Mouse (Mus musculus): ENCODE data around the gene P3h1.

The P3h1 gene

DNA sequence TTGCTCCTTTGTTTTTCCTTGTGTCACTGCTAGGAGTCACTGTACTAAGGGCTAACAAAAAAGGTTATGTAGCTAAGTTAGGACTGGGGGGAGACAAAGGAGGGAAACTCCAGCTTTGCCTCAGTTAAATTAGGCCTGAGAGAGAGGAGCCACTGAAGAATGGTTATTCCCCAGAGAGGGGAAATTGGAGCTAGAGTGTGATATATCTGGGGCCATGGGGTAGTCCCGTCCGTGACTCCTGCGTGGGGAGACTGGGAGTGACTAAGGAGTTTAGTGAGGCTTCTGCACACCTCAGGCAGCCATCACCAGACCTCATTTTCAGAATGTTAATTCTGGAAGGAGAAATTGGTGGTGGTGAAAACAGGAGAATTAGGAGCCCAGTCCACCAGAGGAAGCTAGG lies 1.6 kb downstream of the P3h1 start:
- CTCF ChIA-PET: no interaction called here

DNA sequence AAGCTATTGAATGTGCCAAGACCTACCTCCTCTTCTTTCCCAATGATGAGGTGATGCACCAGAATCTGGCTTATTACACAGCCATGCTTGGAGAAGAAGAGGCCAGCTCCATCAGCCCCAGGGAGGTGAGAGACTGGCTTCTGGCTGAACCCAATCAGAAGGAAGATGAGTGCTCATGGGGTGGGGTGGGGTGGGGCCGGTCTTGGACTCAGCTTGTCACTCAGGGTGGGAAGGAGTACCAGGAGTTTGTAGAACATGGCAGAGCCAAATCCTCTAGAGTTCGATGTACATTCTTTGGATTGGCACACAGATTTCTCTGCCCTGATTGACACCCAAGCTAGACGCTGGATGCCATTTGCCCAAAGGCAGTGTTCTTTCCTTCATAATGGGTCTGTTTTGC lies 5.9 kb downstream of the P3h1 start:
- CTCF ChIA-PET: interaction anchor here (0.9 to 1.1 kb wide), 2 partner anchors 21 to 101 kb away, joined by 4 to 5 read pairs; partner anchors contain the start of gene Tmem269

DNA sequence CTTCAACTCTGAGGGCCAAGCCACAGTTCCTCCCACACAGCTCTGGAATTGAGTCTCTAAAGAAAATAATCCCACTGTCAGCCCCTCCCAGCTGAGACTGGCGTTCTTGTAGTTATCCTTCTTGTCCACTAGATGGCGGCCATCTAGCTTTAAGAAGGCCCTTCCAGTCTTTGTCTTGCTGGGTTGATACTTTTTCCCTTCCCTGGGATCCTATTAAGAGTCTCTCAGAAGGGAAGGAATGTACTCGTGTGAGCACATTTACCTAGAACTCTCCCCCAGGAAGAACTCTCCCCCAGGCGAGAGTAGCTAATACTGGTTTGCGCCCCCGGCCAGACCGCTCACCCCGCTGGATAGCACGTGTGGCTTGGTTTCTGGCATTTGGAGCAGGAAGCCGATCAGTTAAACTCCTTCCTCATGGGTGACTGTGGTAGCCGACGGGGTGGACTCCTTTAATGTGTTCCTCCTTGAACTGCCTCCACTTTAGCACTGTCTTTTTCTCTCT lies 6.5 kb downstream of the P3h1 start:
- CTCF ChIA-PET: interaction anchor here (0.9 to 1.1 kb wide), 2 partner anchors 22 to 100 kb away, joined by 4 to 5 read pairs; partner anchors contain the start of gene Tmem269

DNA sequence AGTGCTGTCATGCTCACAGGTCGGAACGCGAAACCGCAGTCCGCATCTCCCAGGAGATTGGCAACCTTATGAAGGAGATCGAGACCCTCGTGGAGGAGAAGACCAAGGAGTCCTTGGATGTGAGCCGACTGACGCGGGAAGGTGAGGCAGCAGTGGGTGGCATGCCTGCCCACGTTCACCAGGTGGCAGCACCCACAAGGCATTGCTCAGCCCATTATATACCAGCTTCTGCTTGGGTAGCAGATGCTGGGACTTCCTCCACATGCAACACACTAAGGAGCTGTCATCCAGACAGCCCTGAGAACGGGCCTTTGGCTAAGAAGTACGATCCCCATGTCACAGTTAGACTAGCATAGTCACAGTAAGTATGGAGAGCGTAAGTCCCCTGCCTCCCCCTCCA lies 8.9 kb downstream of the P3h1 start:
- CTCF ChIA-PET: no interaction called here

DNA sequence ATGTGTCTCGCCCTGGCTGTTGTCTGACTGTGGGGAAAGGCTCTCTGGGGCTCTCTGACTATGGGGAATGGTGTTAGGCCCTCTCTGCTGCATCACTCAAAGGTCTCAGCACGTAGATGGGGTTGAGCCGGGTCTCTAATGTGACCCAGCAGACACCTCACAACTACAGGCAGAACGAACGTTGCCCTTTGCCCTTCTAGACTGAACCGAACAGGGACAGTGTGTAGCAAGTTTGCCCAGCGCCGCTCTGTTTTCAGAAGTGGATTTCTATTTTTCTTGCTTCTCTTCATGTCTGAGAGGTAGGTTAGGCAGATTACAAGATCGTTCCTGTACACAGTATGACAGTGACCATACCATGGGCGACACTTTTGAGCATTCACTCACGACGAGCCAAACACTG lies 9.9 kb downstream of the P3h1 start:
- CTCF ChIA-PET: no interaction called here

DNA sequence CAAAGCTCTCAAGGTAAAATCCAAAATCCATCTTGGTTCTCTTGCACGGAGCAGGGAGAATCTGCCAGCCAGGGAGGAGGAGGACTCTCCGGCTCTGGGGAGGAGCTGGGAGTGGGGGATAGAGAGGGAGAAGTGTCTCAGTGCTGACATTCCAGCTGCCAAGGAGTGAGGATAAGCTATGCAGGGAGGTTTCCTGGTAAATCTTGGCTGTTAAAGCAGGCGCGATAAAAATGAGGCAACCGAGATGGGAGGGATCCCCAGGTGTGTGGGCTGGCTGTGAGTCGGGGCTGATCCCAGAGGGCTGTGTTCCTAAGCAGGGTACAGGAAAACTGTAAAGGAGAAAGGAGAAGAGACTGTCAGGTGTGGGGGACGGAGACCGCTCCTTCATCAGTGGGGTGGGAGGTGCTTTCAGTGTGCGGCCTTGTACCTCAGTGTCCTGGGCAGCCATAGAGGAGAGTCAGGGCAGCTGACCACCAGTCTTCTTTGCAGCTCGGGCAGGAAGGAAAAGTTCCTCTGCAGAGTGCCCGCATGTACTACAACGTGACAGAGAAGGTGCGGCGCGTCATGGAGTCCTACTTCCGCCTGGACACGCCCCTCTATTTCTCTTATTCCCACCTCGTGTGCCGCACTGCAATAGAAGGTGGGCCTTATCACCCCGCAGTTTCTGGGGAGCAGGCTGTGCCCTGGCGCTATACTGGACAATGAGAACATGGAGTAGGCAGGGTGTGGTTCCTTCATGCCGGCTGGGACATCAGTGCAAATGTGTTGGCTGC lies 11.9 kb downstream of the P3h1 start:
- CTCF ChIA-PET: no interaction called here

DNA sequence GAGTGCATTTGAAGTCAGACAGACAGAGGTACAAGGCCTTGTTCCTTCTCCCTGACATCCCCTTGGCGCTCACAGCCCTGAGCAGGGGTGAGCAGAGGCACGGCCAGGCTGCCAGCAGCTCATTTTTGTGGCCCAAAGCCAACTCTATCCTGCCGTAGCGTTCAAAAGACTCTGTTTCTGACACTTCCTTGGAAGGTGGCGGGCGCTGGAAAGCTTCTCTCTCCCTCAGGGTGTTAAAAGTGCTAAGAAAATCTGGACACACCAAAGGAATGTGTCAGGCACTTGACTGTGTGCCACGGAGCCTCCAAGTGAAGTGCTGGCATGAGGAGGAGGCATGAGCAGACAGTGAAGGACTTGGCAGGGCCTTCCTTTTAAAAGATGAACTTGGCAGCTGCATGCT lies 12.8 kb downstream of the P3h1 start:
- CTCF ChIA-PET: no interaction called here

DNA sequence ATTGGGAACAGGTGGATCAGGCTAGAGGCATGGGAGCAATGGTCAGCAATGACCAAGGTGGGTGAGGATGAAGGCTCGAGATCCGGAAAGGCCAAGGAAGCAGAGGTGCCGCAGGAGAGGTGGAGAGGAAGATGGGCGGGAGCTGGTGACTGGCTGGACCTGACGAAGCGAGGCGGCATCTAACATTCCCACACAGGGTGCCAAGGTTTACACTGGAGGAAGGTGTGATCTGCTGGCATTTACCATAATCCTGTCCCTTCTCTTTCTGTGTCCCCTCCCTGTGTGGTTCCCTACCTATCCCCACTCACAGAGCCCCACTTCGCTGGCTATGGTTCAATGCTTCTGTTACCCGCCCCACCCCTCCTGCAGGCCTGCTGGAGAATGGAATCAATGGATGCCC lies 13.2 kb downstream of the P3h1 start:
- CTCF ChIA-PET: no interaction called here

DNA sequence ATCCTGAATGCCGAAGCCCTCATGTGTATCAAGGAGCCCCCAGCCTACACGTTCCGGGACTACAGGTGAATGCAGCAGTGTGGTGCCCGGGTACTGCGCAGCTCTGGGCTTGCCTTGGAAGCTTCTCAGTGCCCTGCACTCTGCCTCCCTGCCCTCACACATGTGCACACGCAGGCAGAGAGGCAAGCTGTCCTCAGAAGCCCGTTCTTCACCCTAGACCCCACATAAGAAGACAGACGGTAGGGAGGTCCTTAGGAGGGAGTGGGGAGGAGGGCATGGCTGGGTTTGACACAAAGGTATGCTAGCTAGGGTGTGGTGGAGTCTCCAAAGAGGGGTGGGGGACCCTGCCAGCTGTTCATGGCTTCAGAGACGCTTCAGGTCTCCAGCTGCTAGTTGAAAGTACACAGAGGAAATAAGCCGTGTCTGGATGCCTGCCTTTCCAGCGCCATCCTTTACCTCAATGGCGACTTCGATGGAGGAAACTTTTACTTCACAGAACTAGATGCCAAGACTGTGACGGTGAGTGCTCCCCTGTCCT lies 14.0 kb downstream of the P3h1 start:
- CTCF ChIA-PET: no interaction called here

DNA sequence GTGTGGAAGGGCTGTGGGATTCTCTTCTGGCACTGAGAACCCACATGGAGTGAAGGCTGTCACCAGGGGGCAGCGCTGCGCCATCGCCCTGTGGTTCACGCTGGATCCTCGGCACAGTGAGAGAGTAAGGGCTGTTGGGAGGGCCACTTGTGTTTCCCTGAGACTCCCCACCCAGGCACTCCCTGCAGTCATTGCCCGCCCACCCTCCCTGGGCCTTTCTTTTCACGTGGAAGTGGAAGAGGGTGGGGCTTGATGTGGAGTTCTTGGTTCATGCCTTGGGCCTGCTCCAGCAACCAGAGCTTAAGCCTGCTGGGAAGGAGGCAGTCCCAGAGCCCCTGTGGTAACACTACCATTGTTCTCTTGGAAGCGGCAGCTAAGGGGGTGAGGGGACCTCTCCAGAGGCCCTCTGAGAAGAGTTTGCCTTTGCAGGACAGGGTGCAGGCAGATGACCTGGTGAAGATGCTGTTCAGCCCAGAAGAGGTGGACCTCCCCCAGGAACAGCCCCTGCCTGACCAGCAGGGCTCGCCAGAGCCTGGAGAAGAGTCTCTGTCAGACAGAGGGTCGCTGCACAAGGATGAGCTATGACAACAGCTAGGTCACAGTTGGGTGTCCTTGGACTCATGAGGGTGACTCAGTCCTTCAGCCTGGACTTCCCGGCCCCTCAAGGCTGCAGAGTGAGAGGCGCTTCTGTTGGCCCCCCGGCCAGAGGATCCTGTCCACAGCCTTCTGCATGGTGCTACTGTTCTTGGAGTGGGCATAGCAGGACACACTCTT lies 14.9 kb downstream of the P3h1 start:
- CTCF ChIA-PET: interaction anchor here (0.6 to 1.5 kb wide), 2 partner anchors 80 to 423 kb away, joined by 3 to 5 read pairs; no protein-coding TSS in a partner anchor

DNA sequence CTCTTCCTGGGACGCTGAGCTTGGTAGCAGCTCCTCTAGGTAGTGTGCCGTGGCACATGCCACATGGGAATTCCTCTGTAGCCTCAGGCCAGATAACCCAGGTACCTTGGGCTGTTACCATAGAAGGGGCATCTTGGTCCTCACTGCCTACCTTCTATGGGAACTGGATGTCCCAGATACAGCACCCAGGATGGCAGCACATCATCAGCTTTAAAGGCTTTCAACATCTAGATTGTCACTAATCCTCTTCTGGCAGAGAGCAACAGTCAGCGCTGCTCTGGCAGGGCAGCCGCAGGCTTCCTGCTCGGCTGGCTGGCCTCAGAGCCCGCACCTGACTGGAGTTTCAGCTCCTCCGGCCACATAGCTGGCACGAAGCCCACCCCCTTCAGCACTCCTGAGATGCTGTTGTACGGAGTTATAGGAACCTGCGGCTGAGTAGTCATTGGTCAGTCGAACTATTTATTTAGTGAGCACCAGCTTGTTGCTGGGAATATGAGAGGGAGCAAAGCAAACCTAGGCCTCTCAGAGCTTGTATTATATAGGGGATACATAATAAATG lies 15.8 kb downstream of the P3h1 start:
- CTCF ChIA-PET: interaction anchor here (1.5 kb wide), 1 partner anchor 79 kb away, joined by 5 read pairs; no protein-coding TSS in a partner anchor

DNA sequence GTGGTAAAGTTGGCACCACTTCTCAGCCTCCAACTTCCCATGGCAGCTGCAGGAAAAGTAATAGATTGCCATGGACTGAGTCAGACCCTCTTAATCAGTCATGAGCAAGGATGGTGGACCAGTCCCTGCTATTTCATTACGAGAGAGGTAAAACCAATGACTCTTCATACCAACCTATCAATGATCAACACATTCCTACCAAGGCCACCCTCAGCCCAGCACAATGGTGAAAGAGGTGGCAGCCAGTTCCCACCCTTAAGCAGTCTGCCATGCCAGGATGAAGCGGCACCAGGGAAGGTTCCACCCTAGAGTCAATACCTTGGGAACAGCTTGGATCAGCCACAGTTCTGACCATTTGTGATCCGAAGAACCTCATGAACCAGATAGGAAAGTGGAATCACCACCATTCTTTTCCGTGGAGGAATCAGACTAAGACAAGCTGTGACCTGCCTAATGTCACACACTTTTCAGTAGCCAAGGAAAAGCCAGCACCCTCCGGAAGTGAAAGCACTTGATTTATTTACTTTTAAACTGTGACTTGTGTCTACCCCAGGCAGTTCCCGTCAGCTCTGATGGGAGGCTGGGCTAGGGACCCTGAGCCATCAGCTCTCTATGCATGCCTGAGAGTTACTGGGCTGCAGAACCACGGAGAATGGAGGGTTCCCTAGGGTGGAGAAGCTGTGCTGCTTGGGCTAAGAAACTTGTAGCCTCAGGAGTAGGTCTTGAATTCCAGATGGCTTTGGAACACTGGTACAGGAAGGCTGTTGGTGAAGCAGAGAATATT lies 19.5 kb downstream of the P3h1 start:
- CTCF ChIA-PET: no interaction called here

DNA sequence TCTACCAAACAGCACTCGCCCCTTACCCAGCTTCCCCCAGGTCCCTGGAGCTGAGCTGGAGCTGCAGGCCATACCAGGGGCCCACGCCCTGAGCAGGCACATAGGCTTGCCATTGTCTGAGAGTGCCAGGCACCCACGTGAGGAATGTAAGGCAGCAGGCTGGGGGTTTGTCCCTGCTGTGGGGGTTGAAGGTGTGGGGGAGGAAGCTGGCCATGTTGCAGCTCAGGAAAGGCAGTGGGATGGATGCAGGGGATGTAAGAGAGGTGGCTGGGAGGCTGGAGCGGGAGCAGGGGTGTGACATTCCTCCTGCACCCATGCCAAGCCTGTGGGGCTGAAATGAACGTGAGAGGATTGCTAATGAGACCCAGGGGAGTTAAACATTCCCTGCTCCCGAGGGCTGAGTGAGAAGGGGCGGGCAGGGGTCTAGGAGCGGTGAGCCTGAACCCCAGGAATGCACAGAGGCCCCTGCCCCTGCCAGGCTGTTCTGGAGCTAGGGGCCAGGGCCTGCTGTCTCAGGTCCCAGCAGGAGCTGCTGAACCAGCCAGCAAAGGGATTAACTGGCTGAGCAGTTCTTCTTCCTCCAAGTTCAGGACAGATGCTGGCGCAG lies 21.4 kb downstream of the P3h1 start:
- CTCF ChIA-PET: no interaction called here

DNA sequence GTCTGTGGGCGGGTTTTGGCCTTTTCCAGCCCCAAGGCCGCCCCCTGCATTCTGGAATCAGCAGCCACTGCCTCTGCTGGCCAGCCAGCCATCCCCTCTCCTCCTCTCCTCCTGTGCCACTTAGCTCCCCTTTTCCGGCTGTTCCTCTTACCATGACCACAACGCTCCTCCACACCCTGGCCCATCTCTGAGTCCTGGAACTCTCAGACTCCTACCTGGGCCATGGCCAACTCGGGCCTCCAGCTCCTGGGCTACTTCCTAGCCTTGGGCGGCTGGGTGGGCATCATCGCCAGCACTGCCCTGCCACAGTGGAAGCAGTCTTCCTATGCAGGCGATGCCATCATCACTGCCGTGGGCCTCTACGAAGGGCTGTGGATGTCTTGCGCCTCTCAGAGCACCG lies 22.6 kb downstream of the P3h1 start, which contains the start of gene Cldn19:
Gene Cldn19 (plus strand): TSS at position 64 of the 400 bp plus-strand sequence.
- CTCF ChIA-PET: interaction anchor here (0.7 kb wide), 1 partner anchor 91 kb away, joined by 3 read pairs; no protein-coding TSS in a partner anchor

DNA sequence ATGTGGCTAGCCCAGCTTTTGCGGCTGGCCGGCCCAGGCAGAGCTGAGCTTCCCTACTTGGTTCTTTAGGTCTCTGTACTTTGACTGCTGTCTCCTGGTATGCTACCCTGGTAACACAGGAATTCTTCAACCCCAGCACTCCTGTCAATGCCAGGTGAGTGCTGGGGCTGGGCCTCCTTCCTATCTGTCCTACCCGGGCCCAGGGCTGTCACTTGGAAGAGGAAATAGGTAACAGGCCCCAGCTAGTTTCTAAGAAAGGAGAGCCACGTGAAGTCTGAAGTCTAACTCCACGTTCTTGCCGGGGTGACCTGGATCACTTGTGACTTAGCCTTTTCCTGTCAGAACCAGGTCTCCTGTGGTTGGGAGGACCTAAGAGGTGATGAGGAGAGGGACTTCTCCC lies 24.4 kb downstream of the P3h1 start:
- CTCF ChIA-PET: interaction anchor here (0.7 kb wide), 1 partner anchor 1076 kb away, joined by 7 read pairs; no protein-coding TSS in a partner anchor

DNA sequence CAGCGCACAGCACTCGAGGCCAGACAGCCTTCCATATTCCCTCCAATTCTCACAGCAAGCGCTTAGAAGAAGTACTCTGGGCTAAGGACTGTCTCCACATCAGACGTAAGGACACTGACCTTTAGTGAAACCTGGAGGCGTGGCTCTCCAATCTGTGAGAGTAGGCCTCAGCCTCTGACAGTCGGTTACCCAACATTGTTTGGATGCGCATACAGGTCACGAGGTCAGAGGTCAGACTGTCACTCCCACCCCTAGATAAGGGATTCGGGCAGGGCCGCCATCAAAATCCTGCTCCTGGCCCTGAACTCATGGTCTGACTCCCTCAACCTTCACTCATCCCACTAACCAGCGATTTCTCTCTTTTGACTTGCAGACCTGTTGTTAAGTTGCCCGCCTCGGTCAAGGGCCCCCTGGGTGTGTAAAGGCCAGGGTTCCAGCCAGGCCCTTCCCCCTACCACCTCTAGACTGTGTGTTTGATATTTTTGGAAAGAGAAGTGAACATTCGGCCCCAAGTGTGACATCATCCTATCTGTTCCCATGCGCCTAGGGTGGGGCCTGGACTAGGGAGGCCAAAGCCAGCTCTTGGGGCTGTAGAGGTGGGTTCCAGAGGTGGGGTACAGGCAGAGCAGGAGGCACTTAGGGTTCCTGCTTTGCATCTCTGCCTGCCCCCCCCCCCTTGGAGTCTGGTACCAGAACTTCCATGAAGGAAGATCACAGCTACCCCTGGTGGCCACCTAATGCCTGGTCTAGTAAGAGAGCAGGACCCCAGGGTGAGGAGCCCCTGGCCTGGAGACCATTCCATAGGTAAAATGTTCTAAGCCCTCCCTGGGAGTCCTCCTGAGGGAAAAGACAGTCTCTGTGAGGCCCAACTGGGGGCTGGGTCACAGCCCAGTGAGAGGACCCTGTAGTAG lies 26.9 kb downstream of the P3h1 start:
- CTCF ChIA-PET: interaction anchor here (0.5 kb wide), 1 partner anchor 1968 kb away, joined by 4 read pairs; no protein-coding TSS in a partner anchor

DNA sequence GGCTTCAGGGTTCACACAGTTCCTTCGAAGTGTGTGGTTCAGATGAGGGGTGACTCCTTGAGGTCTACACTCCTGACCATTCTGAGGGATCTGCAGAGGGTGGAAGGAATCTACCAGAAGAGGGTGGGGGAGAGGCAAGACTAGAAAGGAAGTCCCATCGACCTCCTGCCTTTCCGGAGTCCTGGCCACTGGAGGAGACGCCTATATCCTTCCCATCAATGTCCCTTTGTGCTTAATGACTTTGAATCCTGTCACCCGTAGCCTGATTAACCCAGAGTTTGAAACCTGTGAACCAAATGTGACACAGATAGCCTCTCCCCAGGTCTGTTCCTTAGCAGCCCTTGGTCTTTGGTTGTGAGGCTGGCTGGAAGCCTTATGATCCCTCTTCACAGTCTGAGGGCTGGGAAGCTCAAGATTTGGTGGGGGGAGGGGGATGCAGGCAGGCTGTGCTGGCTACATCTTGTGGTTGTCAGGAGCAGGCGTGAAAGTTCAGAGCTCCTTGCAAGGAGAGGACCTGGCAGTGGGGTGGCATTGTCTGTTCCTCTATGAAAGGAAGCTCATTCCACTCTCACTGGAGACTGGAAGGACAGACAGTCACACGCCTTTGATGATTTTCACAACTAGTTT lies 28.5 kb downstream of the P3h1 start:
- CTCF ChIA-PET: no interaction called here

DNA sequence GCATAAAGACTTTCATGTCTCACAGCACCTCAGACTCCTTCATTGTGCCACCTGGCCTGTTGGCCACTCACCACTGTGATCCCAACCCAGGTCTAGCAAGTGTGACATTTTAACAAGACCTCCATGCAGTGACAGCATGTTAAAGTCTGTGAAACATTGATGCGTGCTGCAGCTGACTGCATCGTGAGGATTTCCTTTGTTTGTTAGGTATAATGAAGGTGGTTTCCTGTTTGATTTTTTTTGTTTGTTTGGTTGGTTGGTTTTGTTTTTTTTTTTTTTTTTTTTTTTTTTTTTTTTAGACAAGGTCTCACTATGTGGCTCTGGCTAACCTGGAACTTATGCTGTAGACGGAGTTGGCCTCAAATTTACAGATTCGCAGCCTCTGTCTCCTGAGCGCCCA lies 29.8 kb downstream of the P3h1 start:
- CTCF ChIA-PET: no interaction called here

DNA sequence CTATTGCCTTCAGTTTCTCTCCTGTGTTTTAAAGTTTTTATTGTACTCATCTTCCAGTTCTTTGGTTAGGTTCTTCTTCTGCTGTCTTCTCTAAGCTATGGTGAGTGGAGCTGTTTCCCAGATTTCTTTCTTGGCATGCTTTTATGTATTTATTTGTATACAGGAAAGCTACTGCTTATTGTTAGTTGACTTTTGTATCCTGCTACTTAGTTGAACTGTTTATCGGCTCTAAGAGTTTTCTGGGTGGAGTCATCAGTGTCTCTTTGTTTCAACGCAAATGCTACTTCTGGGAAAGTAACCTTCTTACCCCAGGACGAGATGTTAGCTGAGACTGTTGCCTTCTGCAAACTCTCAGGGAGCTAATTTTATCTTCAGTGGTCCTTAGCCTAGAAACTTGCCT lies 30.7 kb downstream of the P3h1 start:
- CTCF ChIA-PET: no interaction called here

All from spleen, embryonic (tissue).